Mouse (Mus musculus): ENCODE data around the gene Hydin.

DNA sequence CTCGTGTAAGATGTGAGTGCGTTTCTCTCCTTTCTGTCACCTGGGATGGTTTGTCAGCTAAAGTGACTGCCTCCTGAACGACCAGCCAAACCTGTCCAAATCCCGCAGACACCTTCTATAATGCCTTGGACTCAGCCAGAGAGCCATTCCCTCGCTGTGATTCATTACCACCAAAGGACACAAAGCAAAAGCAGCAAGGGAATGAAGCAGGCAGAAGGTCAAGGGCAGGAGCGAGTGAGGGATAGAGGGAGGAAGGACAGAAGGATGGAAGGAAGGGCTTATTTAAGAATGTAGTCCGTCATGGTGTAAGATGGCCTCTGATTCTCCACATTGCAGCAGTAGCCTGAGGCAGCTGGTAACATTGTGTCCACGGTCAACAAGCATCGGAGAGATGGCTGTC lies 229.5 kb downstream of the Hydin start:
- no peak for TF ChIP-seq CTCF (IDR thresholded peaks at IDR 0.05)
- TF ChIP-seq POLR2A (IDR thresholded peaks at IDR 0.05; ENCODE audit: insufficient read depth, low read depth, low read length): no peak
- TF ChIP-seq EP300 (IDR thresholded peaks at IDR 0.05; ENCODE audit: insufficient read depth, low read depth, low read length): no peak
